ENCODE assay signal across 8 mouse cellular contexts in the genomic region with DNA sequence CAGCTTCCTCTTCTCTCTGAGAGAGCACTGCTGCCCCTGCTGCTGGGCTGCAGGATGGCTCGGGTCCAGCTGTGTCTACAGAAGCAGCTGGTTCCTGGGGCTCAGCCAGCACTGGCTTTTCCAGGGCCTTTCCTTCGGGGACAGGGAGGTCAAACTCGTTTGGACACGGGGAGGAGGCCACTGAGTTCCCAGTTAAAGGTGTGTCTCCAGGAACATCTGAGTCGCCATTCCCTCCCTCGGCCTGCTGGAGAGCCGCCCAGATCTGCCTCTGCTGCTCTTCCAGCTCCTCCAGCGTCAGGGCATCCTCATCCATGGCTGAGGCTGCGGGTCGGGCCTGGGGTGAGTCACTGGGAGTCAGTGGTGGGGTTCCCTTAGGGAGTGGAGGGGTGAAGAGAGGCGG. TPM values are rescaled to one million over a fixed set of nuclear protein-coding genes. Genes with fewer than 3 reads are reported as not detected.
DNase-seq lines count a peak whose midpoint lies in the region; ATAC-seq lines count a peak whose summit lies in the region.

No protein-coding gene starts in this region.

- H3K9me3 ChIP-seq in heart, embryonic 13.5 days: no peaks in the 10 kb centered on the region
- no peaks in the 10 kb centered on the region for H3K9me3 ChIP-seq in stomach, embryonic 15.5 days

- H3K36me3 ChIP-seq in heart, embryonic 13.5 days: peaks cover 82% of the 10 kb centered on the region
- H3K36me3 ChIP-seq in stomach, embryonic 15.5 days: peaks cover 49% of the 10 kb centered on the region

- H3K27me3 ChIP-seq in heart, embryonic 13.5 days (replicated peaks): no peaks in the 10 kb centered on the region
- no peaks in the 10 kb centered on the region for H3K27me3 ChIP-seq in stomach, embryonic 15.5 days (replicated peaks)

- H3K4me1 ChIP-seq in heart, embryonic 13.5 days: peaks cover 10% of the 10 kb centered on the region
- peaks cover 8% of the 10 kb centered on the region; the same call in 1 of the 2 replicates for H3K4me1 ChIP-seq in stomach, embryonic 15.5 days

- 56% methylated on average over 11 of the region's 11 CpGs for WGBS in heart, embryonic 13.5 days
- 59% methylated on average over 11 of the region's 11 CpGs for WGBS in stomach, embryonic 15.5 days

- ATAC-seq in heart, embryonic 13.5 days (ENCODE audit: extremely low read depth, insufficient number of reproducible peaks, low FRiP score, low TSS enrichment): no peak
- ATAC-seq in stomach, embryonic 15.5 days (ENCODE audit: insufficient read depth, low FRiP score, low read depth): peak; percentile 32; the same call in 1 of the 2 replicates

- DNase-seq in layer of hippocampus, adult 11-12 months (ENCODE audit: low spot score): peak; percentile 42
- no peak for DNase-seq in layer of hippocampus, adult 9-10 months (ENCODE audit: low spot score)
- peak; percentile 61 for DNase-seq in adrenal gland, postnatal 25 days
- peak; percentile 18 to 20 for DNase-seq in left cerebral cortex, adult 8-10 months (ENCODE audit: low spot score in 2 of 2)
- no peak for DNase-seq in neural tube, embryonic 10.5 days (ENCODE audit: extremely low spot score, low spot score)
- no peak for DNase-seq in spleen, postnatal 14 days (ENCODE audit: low spot score in 2 of 2)

- peak overlapping the region; percentile 30; the same call in 1 of the 2 replicates for H3K27ac ChIP-seq in heart, embryonic 13.5 days (replicated peaks)
- H3K27ac ChIP-seq in stomach, embryonic 15.5 days: peak overlapping the region; percentile 16; the same call in 1 of the 2 replicates

- H3K9ac ChIP-seq in heart, embryonic 13.5 days: no peak overlapping the region
- H3K9ac ChIP-seq in stomach, embryonic 15.5 days: no peak overlapping the region

- H3K4me3 ChIP-seq in heart, embryonic 13.5 days: no peak overlapping the region
- no peak overlapping the region for H3K4me3 ChIP-seq in stomach, embryonic 15.5 days (replicated peaks)

- no peak overlapping the region for H3K4me2 ChIP-seq in heart, embryonic 13.5 days
- H3K4me2 ChIP-seq in stomach, embryonic 15.5 days: no peak overlapping the region

RNA-seq across cellular contexts. Expression of gene Clip1, which starts 16.2 kb away (rescaled TPM):
- 87.4 and 103 TPM in 2 replicates for total RNA-seq in adrenal gland, postnatal 25 days (2021)
- 48.0 and 48.9 TPM in 2 replicates for polyA plus RNA-seq in heart, embryonic 13.5 days (2015; fragmentation: Nextera tagmentation; extraction: Ambion mirVana)
- 100 to 1,000 TPM; 113 to 125 (median 122) TPM for total RNA-seq in left cerebral cortex, adult 8-10 months (2022)
- 41.3 and 41.4 TPM in 2 replicates for polyA plus RNA-seq in stomach, embryonic 15.5 days (2015; fragmentation: Nextera tagmentation; extraction: Ambion mirVana)

RNA-seq across cellular contexts. Expression of gene Zcchc8, which starts 20.3 kb away (rescaled TPM):
- 52.9 and 57.5 TPM in 2 replicates for total RNA-seq in adrenal gland, postnatal 25 days (2021)
- polyA plus RNA-seq in heart, embryonic 13.5 days (2015; fragmentation: Nextera tagmentation; extraction: Ambion mirVana): 53.4 and 56.1 TPM in 2 replicates
- total RNA-seq in left cerebral cortex, adult 8-10 months (2022): 10 to 100 TPM; 30.4 to 48.8 (median 44.5) TPM
- 65.8 and 73.7 TPM in 2 replicates for polyA plus RNA-seq in stomach, embryonic 15.5 days (2015; fragmentation: Nextera tagmentation; extraction: Ambion mirVana)

RNA-seq across cellular contexts. Expression of gene Rsrc2, which starts 48.6 kb away (rescaled TPM):
- total RNA-seq in adrenal gland, postnatal 25 days (2021): 96.8 and 108 TPM in 2 replicates
- polyA plus RNA-seq in heart, embryonic 13.5 days (2015; fragmentation: Nextera tagmentation; extraction: Ambion mirVana): 73.5 and 76.2 TPM in 2 replicates
- total RNA-seq in left cerebral cortex, adult 8-10 months (2022): 10 to 100 TPM; 66.7 to 90.2 (median 78.9) TPM
- polyA plus RNA-seq in stomach, embryonic 15.5 days (2015; fragmentation: Nextera tagmentation; extraction: Ambion mirVana): 111 and 117 TPM in 2 replicates

RNA-seq across cellular contexts. Expression of gene Kntc1, which starts 48.9 kb away (rescaled TPM):
- total RNA-seq in adrenal gland, postnatal 25 days (2021): 7.1 and 7.2 TPM in 2 replicates
- 16.1 and 18.8 TPM in 2 replicates for polyA plus RNA-seq in heart, embryonic 13.5 days (2015; fragmentation: Nextera tagmentation; extraction: Ambion mirVana)
- 1 to 10 TPM in 1 of 4 experiments, under 1 TPM in 3; 0.48 to 1.4 (median 0.74) TPM for total RNA-seq in left cerebral cortex, adult 8-10 months (2022)
- 22.7 and 24.9 TPM in 2 replicates for polyA plus RNA-seq in stomach, embryonic 15.5 days (2015; fragmentation: Nextera tagmentation; extraction: Ambion mirVana)

Comparison
In these comparisons a context has a peak if more than half of its experiments do, and no peak if none do; other contexts are left out.
1. DNase-seq: peak in layer of hippocampus, adult 11-12 months (single experiment), adrenal gland, postnatal 25 days (single experiment) and left cerebral cortex, adult 8-10 months (2 of 2); none in layer of hippocampus, adult 9-10 months (single experiment), neural tube, embryonic 10.5 days (single experiment) and spleen, postnatal 14 days (0 of 2).